8 mouse cellular contexts compared by ENCODE assay signal in the genomic region with DNA sequence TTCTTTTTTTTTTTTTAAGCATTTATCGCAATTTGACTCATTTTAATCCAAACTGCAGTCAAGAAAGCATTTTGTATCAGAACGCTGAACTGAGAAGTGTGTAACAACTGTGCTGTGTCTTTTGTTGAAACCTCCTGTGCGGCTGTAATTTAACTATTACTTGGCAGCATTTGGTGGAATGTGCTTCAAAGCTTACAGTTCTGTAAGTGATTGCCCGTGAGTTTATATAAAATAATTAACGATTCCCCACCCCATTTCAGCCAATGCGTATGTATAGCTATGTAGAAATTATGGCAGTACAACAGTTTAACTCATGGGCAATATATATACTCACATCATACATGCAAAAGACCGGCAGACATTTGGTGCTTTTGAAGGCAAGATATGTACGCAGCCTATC.
A peak's percentile ranks its signal among the peaks of the same experiment; 100 is the strongest.
DNase-seq lines count a peak whose midpoint lies in the region; ATAC-seq lines count a peak whose summit lies in the region.
"Had no signal": no experiment of that assay in that cellular context is flagged by ENCODE, and none has a peak within 500 bp of the region (broad histone marks: within the 10 kb centered on the region; RNA-seq: fewer than 3 reads in every experiment).

No protein-coding gene starts in this region.

- H3K36me3 ChIP-seq in lung, embryonic 16.5 days (ENCODE audit: control insufficient read depth, insufficient read depth, low read length) = no peaks in the 10 kb centered on the region
- H3K36me3 ChIP-seq in forebrain, embryonic 14.5 days (ENCODE audit: control insufficient read depth, insufficient read depth, low read length) = peaks cover 28% of the 10 kb centered on the region
- peaks cover 2% of the 10 kb centered on the region; the same call in 1 of the 2 replicates for H3K36me3 ChIP-seq in limb, embryonic 11.5 days (ENCODE audit: control insufficient read depth, insufficient read depth, low read length)
- H3K36me3 ChIP-seq in stomach, embryonic 15.5 days = 0 out of 2 replicates have a peak, but pooled peaks cover 2% of the 10 kb centered on the region

- ATAC-seq in lung, embryonic 16.5 days (ENCODE audit: low read depth) = no peak
- ATAC-seq in forebrain, embryonic 14.5 days = no peak
- ATAC-seq in limb, embryonic 11.5 days (ENCODE audit: insufficient number of reproducible peaks, low FRiP score, low TSS enrichment, low read depth) = no peak
- ATAC-seq in stomach, embryonic 15.5 days (ENCODE audit: insufficient read depth, low FRiP score, low read depth) = no peak

- H3K4me3 ChIP-seq in lung, embryonic 16.5 days (ENCODE audit: low read length) = peak overlapping the region; percentile 39
- H3K4me3 ChIP-seq in forebrain, embryonic 14.5 days (ENCODE audit: low read depth, low read length) = peak overlapping the region; percentile 82
- H3K4me3 ChIP-seq in limb, embryonic 11.5 days (ENCODE audit: low read depth, low read length) = peak overlapping the region; percentile 65
- peak overlapping the region; percentile 45 for H3K4me3 ChIP-seq in stomach, embryonic 15.5 days (replicated peaks)

- peaks cover 9% of the 10 kb centered on the region for H3K27me3 ChIP-seq in lung, embryonic 16.5 days (ENCODE audit: control insufficient read depth, insufficient read depth, low read depth, low read length)
- no peaks in the 10 kb centered on the region for H3K27me3 ChIP-seq in forebrain, embryonic 14.5 days (replicated peaks; ENCODE audit: control insufficient read depth, insufficient read depth, low read length)
- no peaks in the 10 kb centered on the region for H3K27me3 ChIP-seq in limb, embryonic 11.5 days (ENCODE audit: control insufficient read depth, insufficient read depth, low read length)
- H3K27me3 ChIP-seq in stomach, embryonic 15.5 days (replicated peaks) = no peaks in the 10 kb centered on the region

- DNase-seq in lung, postnatal 36 days = no peak
- DNase-seq in forebrain, embryonic 14.5 days (ENCODE audit: low spot score) = peak; percentile 65
- no peak for DNase-seq in limb, embryonic 11.5 days (ENCODE audit: low spot score)
- DNase-seq in spleen, adult 18-20 months = no peak
- DNase-seq in adrenal gland, postnatal 14 days = no peak

- peaks cover 2% of the 10 kb centered on the region for H3K4me1 ChIP-seq in lung, embryonic 16.5 days (replicated peaks; ENCODE audit: control insufficient read depth, insufficient read depth, low read length)
- peaks cover 16% of the 10 kb centered on the region for H3K4me1 ChIP-seq in forebrain, embryonic 14.5 days (ENCODE audit: control insufficient read depth, insufficient read depth, low read length)
- peaks cover 9% of the 10 kb centered on the region for H3K4me1 ChIP-seq in limb, embryonic 11.5 days (ENCODE audit: control insufficient read depth, insufficient read depth, low read length)
- H3K4me1 ChIP-seq in stomach, embryonic 15.5 days = peaks cover 12% of the 10 kb centered on the region; the same call in 1 of the 2 replicates

- peak overlapping the region; percentile 52 for H3K4me2 ChIP-seq in lung, embryonic 16.5 days (ENCODE audit: low read depth, low read length)
- H3K4me2 ChIP-seq in forebrain, embryonic 14.5 days (ENCODE audit: low read length) = peak overlapping the region; percentile 76
- H3K4me2 ChIP-seq in limb, embryonic 11.5 days (ENCODE audit: low read depth, severe bottlenecking) = peak overlapping the region; percentile 50
- H3K4me2 ChIP-seq in stomach, embryonic 15.5 days = peak overlapping the region; percentile 57

- H3K9me3 ChIP-seq in lung, embryonic 16.5 days (ENCODE audit: control insufficient read depth, low read length) = no peaks in the 10 kb centered on the region
- H3K9me3 ChIP-seq in forebrain, embryonic 14.5 days (replicated peaks; ENCODE audit: control insufficient read depth, low read length) = no peaks in the 10 kb centered on the region
- H3K9me3 ChIP-seq in limb, embryonic 11.5 days (ENCODE audit: control insufficient read depth, low read length) = no peaks in the 10 kb centered on the region
- no peaks in the 10 kb centered on the region for H3K9me3 ChIP-seq in stomach, embryonic 15.5 days

- H3K9ac ChIP-seq in lung, embryonic 16.5 days (ENCODE audit: low read length) = peak overlapping the region; percentile 52
- H3K9ac ChIP-seq in forebrain, embryonic 14.5 days (ENCODE audit: low read length) = peak overlapping the region; percentile 100
- peak overlapping the region; percentile 85 for H3K9ac ChIP-seq in limb, embryonic 11.5 days (ENCODE audit: low read length)
- H3K9ac ChIP-seq in stomach, embryonic 15.5 days = peak overlapping the region; percentile 56; the same call in 1 of the 2 replicates

- peak overlapping the region; percentile 48 for H3K27ac ChIP-seq in lung, embryonic 16.5 days (ENCODE audit: low read length)
- peak overlapping the region; percentile 100 for H3K27ac ChIP-seq in forebrain, embryonic 14.5 days (ENCODE audit: low read depth, low read length)
- H3K27ac ChIP-seq in limb, embryonic 11.5 days (replicated peaks; ENCODE audit: low read depth, low read length) = peak overlapping the region; percentile 97
- H3K27ac ChIP-seq in stomach, embryonic 15.5 days = peak overlapping the region; percentile 86
- H3K27ac ChIP-seq: macrophage had no signal

- WGBS in lung, embryonic 16.5 days = 31% methylated on average over 8 of the region's 8 CpGs
- 5% methylated on average over 8 of the region's 8 CpGs for WGBS in forebrain, embryonic 14.5 days
- WGBS in limb, embryonic 11.5 days = 53% methylated on average over 8 of the region's 8 CpGs
- 31% methylated on average over 8 of the region's 8 CpGs for WGBS in stomach, embryonic 15.5 days

Comparison
In these comparisons a context has a peak if more than half of its experiments do, and no peak if none do; other contexts are left out.
1. H3K27ac ChIP-seq: peak in every context shown above with its lines; median percentile 100 in forebrain, embryonic 14.5 days; 97 in limb, embryonic 11.5 days; 86 in stomach, embryonic 15.5 days; 48 in lung, embryonic 16.5 days.